Mouse (Mus musculus) bone marrow macrophage, adult 2 months (primary cell): ENCODE measurements around the gene Nfib. TPM values are rescaled to one million over a fixed set of nuclear protein-coding genes. Genes with fewer than 3 reads are reported as not detected.

Experiments
- H3K27ac ChIP-seq: 2 replicates; pipeline ENCODE4 v1.5.1; 2012; ENCODE audit warnings: low read depth, low read length; ENCODE audit not compliant: insufficient read depth
- H3K4me1 ChIP-seq: 2 replicates; pipeline ENCODE4 v1.6.1; 2012; ENCODE audit warnings: low read length; ENCODE audit not compliant: control insufficient read depth, insufficient read depth
- H3K4me3 ChIP-seq: 2 replicates; pipeline ENCODE4 v1.5.1; 2012; ENCODE audit warnings: mild to moderate bottlenecking, low read length, moderate library complexity; ENCODE audit not compliant: insufficient read depth
- CTCF ChIP-seq: IDR thresholded peaks from 2 replicates; pipeline ENCODE4 v1.5.1; 2012; ENCODE audit warnings: low read depth, mild to moderate bottlenecking, low read length, moderate library complexity
- POLR2A ChIP-seq: IDR thresholded peaks from 2 replicates; pipeline ENCODE4 v1.6.1; 2012; ENCODE audit warnings: mild to moderate bottlenecking, low read depth, low read length, borderline replicate concordance
- polyA plus RNA-seq: library from polyadenylated mRNA; stranded (reverse); fragments of >200 nt; gene quantifications from 2 replicates; pipeline ENCODE4 v1.2.4, GENCODE M21; 2012; ENCODE audit not compliant: missing spikeins, insufficient read depth, insufficient read length

The Nfib gene
- polyA plus RNA-seq, 1 experiment, result 0.56 TPM

DNA sequence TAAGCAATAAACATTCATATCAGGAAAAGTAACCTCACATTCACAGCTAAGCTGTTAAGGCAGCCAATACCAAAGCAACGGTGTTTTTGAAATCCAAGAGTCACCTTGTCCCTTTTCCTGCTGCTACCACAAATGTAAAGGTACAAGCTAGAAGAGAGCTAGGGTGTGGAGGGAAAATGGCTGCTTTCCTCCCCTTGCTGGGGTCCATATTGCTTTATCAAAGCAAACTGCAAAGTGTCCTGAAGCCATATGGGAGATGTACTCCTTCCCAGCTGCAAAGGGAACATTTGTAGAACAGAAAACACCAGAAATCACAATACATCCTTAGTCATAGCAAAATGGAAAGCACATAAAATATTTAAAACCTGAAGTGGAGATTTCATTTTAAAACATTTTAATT is 456.6 kb downstream of the Nfib start:
- no peak for TF ChIP-seq POLR2A
- TF ChIP-seq CTCF, result no peak
- H3K4me1 ChIP-seq, result no peaks in the 10 kb centered on the region
- H3K4me3 ChIP-seq, result no peak overlapping the region
- no peak overlapping the region for H3K27ac ChIP-seq

DNA sequence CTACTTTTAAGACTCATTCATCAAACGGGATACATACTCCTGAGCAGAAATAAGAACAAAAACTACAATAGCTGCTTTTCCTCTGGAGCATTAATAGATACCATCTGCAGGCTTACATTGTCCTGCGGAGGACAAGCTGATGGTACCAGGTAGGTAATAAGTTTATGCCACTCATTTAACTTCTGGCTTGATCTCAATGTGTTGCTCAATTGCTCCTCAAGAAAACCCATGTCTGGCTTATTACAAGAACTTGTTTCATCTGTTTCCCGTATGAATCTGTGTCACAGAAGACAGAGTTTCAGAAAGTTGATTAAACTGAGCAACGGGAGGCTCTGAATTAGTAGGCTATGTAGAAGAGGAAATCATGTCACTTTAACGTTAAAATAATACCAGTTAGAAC is 457.5 kb downstream of the Nfib start:
- Histone ChIP-seq H3K4me1 (no peaks in the 10 kb centered on the region), H3K27ac (no peak overlapping the region), H3K4me3 (no peak overlapping the region)
- no peak for TF ChIP-seq CTCF
- TF ChIP-seq POLR2A, result no peak

- H3K4me3 ChIP-seq, result no peak overlapping the region
- H3K27ac ChIP-seq, result no peak overlapping the region
- H3K4me1 ChIP-seq, result no peaks in the 10 kb centered on the region
- TF ChIP-seq CTCF (no peak), POLR2A (no peak)
Measured at GRCm38 (mm10) chr4:82246290-82246689, 459.3 kb downstream of the Nfib start.

Other genes with a start within 250 kb of the Nfib start
- 12.2 and 12.8 TPM in 2 replicates for gene Zdhhc21, start 154.2 kb upstream of the Nfib start, polyA plus RNA-seq
- gene Cer1, start 179.4 kb upstream of the Nfib start, polyA plus RNA-seq, result not detected in 2 replicates